9 mouse cellular contexts compared by ENCODE assay signal in genomic region chr1:159686476-159687231, GRCm38 (mm10).
A peak's percentile ranks its signal among the peaks of the same experiment; 100 is the strongest.
DNase-seq lines count a peak whose midpoint lies in the region; ATAC-seq lines count a peak whose summit lies in the region.
"Had no signal": no experiment of that assay in that cellular context is flagged by ENCODE, and none has a peak within 500 bp of the region (broad histone marks: within the 10 kb centered on the region; RNA-seq: fewer than 3 reads in every experiment).

No protein-coding gene starts in this region.

- H3K27ac ChIP-seq in midbrain, embryonic 12.5 days (replicated peaks), result no peak overlapping the region
- H3K27ac ChIP-seq in midbrain, embryonic 11.5 days (ENCODE audit: low read depth, low read length), result no peak overlapping the region
- no peak overlapping the region for H3K27ac ChIP-seq in lung, embryonic 15.5 days
- H3K27ac ChIP-seq: macrophage had no signal

- ATAC-seq in midbrain, embryonic 12.5 days (ENCODE audit: low FRiP score, low read depth), result 0 out of 2 replicates have a peak, but pooled peaks have one; percentile 65
- no peak for ATAC-seq in midbrain, embryonic 11.5 days (ENCODE audit: low FRiP score)
- ATAC-seq in lung, embryonic 15.5 days (ENCODE audit: borderline replicate concordance, extremely low read depth, low FRiP score, low TSS enrichment), result peak; percentile 85

- H3K27me3 ChIP-seq in midbrain, embryonic 12.5 days, result no peaks in the 10 kb centered on the region; the same call in 1 of the 2 replicates
- no peaks in the 10 kb centered on the region for H3K27me3 ChIP-seq in midbrain, embryonic 11.5 days (ENCODE audit: control insufficient read depth, insufficient read depth, low read length)
- H3K27me3 ChIP-seq in lung, embryonic 15.5 days, result no peaks in the 10 kb centered on the region

- no peak overlapping the region for H3K9ac ChIP-seq in midbrain, embryonic 12.5 days (replicated peaks)
- H3K9ac ChIP-seq in midbrain, embryonic 11.5 days (ENCODE audit: low read length), result no peak overlapping the region
- H3K9ac ChIP-seq in lung, embryonic 15.5 days, result no peak overlapping the region

- no peaks in the 10 kb centered on the region for H3K9me3 ChIP-seq in midbrain, embryonic 12.5 days
- H3K9me3 ChIP-seq in midbrain, embryonic 11.5 days (ENCODE audit: control insufficient read depth, low read length), result no peaks in the 10 kb centered on the region
- no peaks in the 10 kb centered on the region for H3K9me3 ChIP-seq in lung, embryonic 15.5 days

- no peaks in the 10 kb centered on the region for H3K36me3 ChIP-seq in midbrain, embryonic 12.5 days
- no peaks in the 10 kb centered on the region for H3K36me3 ChIP-seq in midbrain, embryonic 11.5 days (ENCODE audit: control insufficient read depth, insufficient read depth, low read length)
- H3K36me3 ChIP-seq in lung, embryonic 15.5 days, result no peaks in the 10 kb centered on the region

- no peak for DNase-seq in midbrain, embryonic 11.5 days (ENCODE audit: low spot score, missing footprints)
- DNase-seq in cerebellum, postnatal 14 days, result peak; percentile 99 to 100
- peak; percentile 77 for DNase-seq in gonadal fat pad, adult 2 months (ENCODE audit: low read depth)
- peak; percentile 59 for DNase-seq in kidney, postnatal 14 days
- peak; percentile 52 for DNase-seq in right cerebral cortex, postnatal 4 days
- DNase-seq in B cell, adult 2 months, result no peak

- H3K4me1 ChIP-seq in midbrain, embryonic 12.5 days, result peaks cover 11% of the 10 kb centered on the region; the same call in 1 of the 2 replicates
- H3K4me1 ChIP-seq in midbrain, embryonic 11.5 days (ENCODE audit: control insufficient read depth, insufficient read depth, low read length), result no peaks in the 10 kb centered on the region
- H3K4me1 ChIP-seq in lung, embryonic 15.5 days, result peaks cover 9% of the 10 kb centered on the region; the same call in 1 of the 2 replicates

- no peak overlapping the region for H3K4me2 ChIP-seq in midbrain, embryonic 12.5 days (replicated peaks)
- no peak overlapping the region for H3K4me2 ChIP-seq in midbrain, embryonic 11.5 days
- no peak overlapping the region for H3K4me2 ChIP-seq in lung, embryonic 15.5 days

- H3K4me3 ChIP-seq in midbrain, embryonic 12.5 days, result no peak overlapping the region
- H3K4me3 ChIP-seq in midbrain, embryonic 11.5 days (ENCODE audit: low read depth, low read length), result no peak overlapping the region
- H3K4me3 ChIP-seq in lung, embryonic 15.5 days, result no peak overlapping the region

- WGBS in midbrain, embryonic 12.5 days, result 77% methylated on average over 9 of the region's 9 CpGs
- WGBS in midbrain, embryonic 11.5 days, result 87% methylated on average over 9 of the region's 9 CpGs
- WGBS in lung, embryonic 15.5 days, result 30% methylated on average over 9 of the region's 9 CpGs

Comparison
In these comparisons a context has a peak if more than half of its experiments do, and no peak if none do; other contexts are left out.
1. DNase-seq: peak in cerebellum, postnatal 14 days (2 of 2), gonadal fat pad, adult 2 months (single experiment), kidney, postnatal 14 days (single experiment) and right cerebral cortex, postnatal 4 days (single experiment); none in midbrain, embryonic 11.5 days (single experiment) and B cell, adult 2 months (0 of 2).